Mouse (Mus musculus) lung, adult 2 months (tissue): ENCODE data around the gene Shank2.

ENCODE experiments used
- CTCF ChIP-seq: fragments of 200-500 bp; IDR thresholded peaks from 2 replicates; pipeline ENCODE4 v1.5.1; 2011; ENCODE audit warnings: mild to moderate bottlenecking, low read length, control low read depth; ENCODE audit not compliant: insufficient read depth
- POLR2A ChIP-seq: fragments of 200-500 bp; IDR thresholded peaks from 2 replicates; pipeline ENCODE4 v1.6.1; 2011; ENCODE audit warnings: low read depth, mild to moderate bottlenecking, control low read depth, low read length, borderline replicate concordance; ENCODE audit errors: extremely low read depth

DNA sequence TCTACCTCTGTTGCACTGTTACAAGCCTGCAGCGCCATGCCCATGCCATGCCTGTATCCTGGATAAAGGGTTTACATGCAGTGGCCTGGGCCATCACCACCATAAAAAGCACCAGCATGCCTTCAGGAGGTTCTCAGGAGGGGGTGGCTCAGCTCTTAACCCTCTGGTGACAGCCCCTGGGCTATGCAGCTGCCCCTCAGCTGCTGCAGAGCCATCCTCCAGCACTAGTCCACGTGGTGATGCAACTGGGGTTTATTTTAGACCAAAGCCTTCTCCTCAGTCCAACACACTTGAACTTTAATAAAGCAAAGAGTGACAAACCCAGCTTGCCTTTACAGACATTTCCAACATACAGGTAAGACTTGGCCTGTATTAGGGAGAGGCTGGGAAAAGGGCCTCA lies 373.8 kb downstream of the Shank2 start:
- TF ChIP-seq CTCF (no peak), POLR2A (no peak)
